Mouse (Mus musculus): ENCODE results near the gene Kpna4.
"Not testable (repeated sequence)": the region's sequence is repeated elsewhere in the genome, so short reads cannot be mapped to it uniquely, and the experiment has no call there.

- not testable (repeated sequence) for TF ChIP-seq CTCF (IDR thresholded peaks at IDR 0.05; ENCODE audit: control insufficient read depth, insufficient read depth, insufficient read length); MYOG (IDR thresholded peaks at IDR 0.05; ENCODE audit: control insufficient read depth, extremely low read depth, insufficient read length); USF1 (IDR thresholded peaks at IDR 0.05; ENCODE audit: low read depth); MAX (IDR thresholded peaks at IDR 0.05)
These were observed 108.3 kb downstream of the Kpna4 start for GRCm38 (mm10) chr3:69018635-69019034.
